Mouse (Mus musculus) bone marrow, adult 2 months (tissue): Measurements from ENCODE around the gene Klf16.
"Not testable (repeated sequence)": the region's sequence is repeated elsewhere in the genome, so short reads cannot be mapped to it uniquely, and the experiment has no call there.

Experiments used
- CTCF ChIP-seq: fragments of 200-500 bp; IDR thresholded peaks from 2 replicates; pipeline ENCODE4 v1.5.1; 2011; ENCODE audit warnings: low read length, control low read depth; ENCODE audit not compliant: control insufficient read depth, insufficient read depth
- POLR2A ChIP-seq: fragments of 200-500 bp; IDR thresholded peaks from 2 replicates; pipeline ENCODE4 v1.6.1; 2011; ENCODE audit warnings: low read depth, mild to moderate bottlenecking, control low read depth, low read length, borderline replicate concordance; ENCODE audit not compliant: control insufficient read depth

DNA sequence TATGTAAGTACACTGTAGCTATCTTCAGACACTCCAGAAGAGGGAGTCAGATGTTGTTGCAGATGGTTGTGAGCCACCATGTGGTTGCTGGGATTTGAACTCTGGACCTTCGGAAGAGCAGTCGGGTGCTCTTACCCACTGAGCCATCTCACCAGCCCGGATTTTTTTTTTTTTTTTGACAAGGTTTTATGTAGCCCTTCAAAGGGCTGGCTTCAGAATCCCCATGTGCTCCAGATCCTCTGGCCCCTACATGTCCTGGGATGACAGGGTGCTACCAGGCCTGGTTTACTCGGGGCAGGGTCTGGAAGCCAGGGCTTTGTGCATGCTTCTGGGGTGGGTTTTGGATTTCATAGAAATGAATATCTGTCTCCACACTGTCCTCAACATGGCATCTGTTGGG, 28.6 kb upstream of the Klf16 start, which contains the start of gene Gm49322:
- TF ChIP-seq CTCF, POLR2A: not testable (repeated sequence)
